ENCODE assay signal across 17 mouse cellular contexts in genomic region chr10:68263969-68264688, GRCm38 (mm10). TPM values are rescaled to one million over a fixed set of nuclear protein-coding genes. Genes with fewer than 3 reads are reported as not detected.
DNase-seq lines count a peak whose midpoint lies in the region; ATAC-seq and TF ChIP-seq lines count a peak whose summit lies in the region.
"Had no signal": no experiment of that assay in that cellular context is flagged by ENCODE, and none has a peak within 500 bp of the region (broad histone marks: within the 10 kb centered on the region; RNA-seq: fewer than 3 reads in every experiment).

No protein-coding gene starts in this region.

- H3K36me3 ChIP-seq in liver, postnatal 0 days (replicated peaks; ENCODE audit: insufficient read depth, low read length): peaks cover 7% of the 10 kb centered on the region; the same call in 1 of the 2 replicates
- no peaks in the 10 kb centered on the region for H3K36me3 ChIP-seq in liver, embryonic 12.5 days
- no peaks in the 10 kb centered on the region for H3K36me3 ChIP-seq in kidney, postnatal 0 days (ENCODE audit: insufficient read depth, low read length)
- H3K36me3 ChIP-seq in neural tube, embryonic 15.5 days: no peaks in the 10 kb centered on the region
- no peaks in the 10 kb centered on the region for H3K36me3 ChIP-seq in midbrain, embryonic 14.5 days (ENCODE audit: control insufficient read depth, insufficient read depth, low read length)
- H3K36me3 ChIP-seq: midbrain, embryonic 15.5 days had no signal

- H3K4me2 ChIP-seq in liver, postnatal 0 days (ENCODE audit: low read depth, low read length): no peak overlapping the region
- H3K4me2 ChIP-seq in liver, embryonic 12.5 days: no peak overlapping the region
- no peak overlapping the region for H3K4me2 ChIP-seq in kidney, postnatal 0 days (ENCODE audit: low read length)
- no peak overlapping the region for H3K4me2 ChIP-seq in neural tube, embryonic 15.5 days
- H3K4me2 ChIP-seq in midbrain, embryonic 14.5 days (ENCODE audit: low read length): no peak overlapping the region
- H3K4me2 ChIP-seq: limb, embryonic 15.5 days; lung, embryonic 15.5 days; midbrain, embryonic 15.5 days had no signal

- peak overlapping the region; percentile 67 for H3K27ac ChIP-seq in liver, postnatal 0 days (ENCODE audit: low read depth)
- no peak overlapping the region for H3K27ac ChIP-seq in liver, embryonic 12.5 days
- peak overlapping the region; percentile 54; the same call in 1 of the 2 replicates for H3K27ac ChIP-seq in kidney, postnatal 0 days
- no peak overlapping the region for H3K27ac ChIP-seq in neural tube, embryonic 15.5 days (replicated peaks)
- H3K27ac ChIP-seq in midbrain, embryonic 14.5 days (replicated peaks; ENCODE audit: low read depth, low read length): no peak overlapping the region
- H3K27ac ChIP-seq: heart, embryonic 10.5 days; limb, embryonic 15.5 days; lung, embryonic 15.5 days; midbrain, embryonic 15.5 days had no signal

- no peaks in the 10 kb centered on the region for H3K9me3 ChIP-seq in liver, postnatal 0 days (ENCODE audit: low read length)
- H3K9me3 ChIP-seq in liver, embryonic 12.5 days (replicated peaks): no peaks in the 10 kb centered on the region
- H3K9me3 ChIP-seq in kidney, postnatal 0 days (replicated peaks; ENCODE audit: low read length): no peaks in the 10 kb centered on the region
- no peaks in the 10 kb centered on the region for H3K9me3 ChIP-seq in neural tube, embryonic 15.5 days (replicated peaks)
- H3K9me3 ChIP-seq in midbrain, embryonic 14.5 days (ENCODE audit: control insufficient read depth, low read length): no peaks in the 10 kb centered on the region
- H3K9me3 ChIP-seq: heart, embryonic 10.5 days; limb, embryonic 15.5 days; lung, embryonic 15.5 days; midbrain, embryonic 15.5 days had no signal

- no peak overlapping the region for H3K4me3 ChIP-seq in liver, postnatal 0 days (ENCODE audit: low read depth, low read length)
- no peak overlapping the region for H3K4me3 ChIP-seq in liver, embryonic 12.5 days
- no peak overlapping the region for H3K4me3 ChIP-seq in kidney, postnatal 0 days (replicated peaks; ENCODE audit: low read depth, low read length)
- H3K4me3 ChIP-seq in neural tube, embryonic 15.5 days (replicated peaks): no peak overlapping the region
- no peak overlapping the region for H3K4me3 ChIP-seq in midbrain, embryonic 14.5 days (replicated peaks; ENCODE audit: low read depth, low read length)
- H3K4me3 ChIP-seq: heart, embryonic 10.5 days; limb, embryonic 15.5 days; lung, embryonic 15.5 days; midbrain, embryonic 15.5 days had no signal

- no peak overlapping the region for H3K9ac ChIP-seq in liver, postnatal 0 days (replicated peaks)
- H3K9ac ChIP-seq in liver, embryonic 12.5 days: no peak overlapping the region
- H3K9ac ChIP-seq in kidney, postnatal 0 days (ENCODE audit: low read depth, low read length): no peak overlapping the region
- no peak overlapping the region for H3K9ac ChIP-seq in neural tube, embryonic 15.5 days (replicated peaks)
- H3K9ac ChIP-seq in midbrain, embryonic 14.5 days (replicated peaks; ENCODE audit: low read length): no peak overlapping the region
- H3K9ac ChIP-seq: limb, embryonic 15.5 days; lung, embryonic 15.5 days; midbrain, embryonic 15.5 days had no signal

- H3K27me3 ChIP-seq in liver, postnatal 0 days (ENCODE audit: insufficient read depth, low read length): no peaks in the 10 kb centered on the region
- no peaks in the 10 kb centered on the region for H3K27me3 ChIP-seq in liver, embryonic 12.5 days (replicated peaks)
- H3K27me3 ChIP-seq in kidney, postnatal 0 days (ENCODE audit: insufficient read depth, low read length): no peaks in the 10 kb centered on the region
- no peaks in the 10 kb centered on the region for H3K27me3 ChIP-seq in neural tube, embryonic 15.5 days (replicated peaks)
- no peaks in the 10 kb centered on the region for H3K27me3 ChIP-seq in midbrain, embryonic 14.5 days (ENCODE audit: control insufficient read depth, insufficient read depth, low read length)
- H3K27me3 ChIP-seq: limb, embryonic 15.5 days; lung, embryonic 15.5 days; midbrain, embryonic 15.5 days had no signal

- no peak for TF ChIP-seq CTCF in liver, postnatal 0 days (IDR thresholded peaks at IDR 0.05; ENCODE audit: low read depth)
- TF ChIP-seq CTCF in kidney, postnatal 0 days (IDR thresholded peaks at IDR 0.05; ENCODE audit: low read depth): no peak

- H3K4me1 ChIP-seq in liver, postnatal 0 days (ENCODE audit: insufficient read depth): peaks cover 34% of the 10 kb centered on the region
- peaks cover 20% of the 10 kb centered on the region for H3K4me1 ChIP-seq in liver, embryonic 12.5 days
- peaks cover 16% of the 10 kb centered on the region; the same call in 1 of the 2 replicates for H3K4me1 ChIP-seq in kidney, postnatal 0 days (replicated peaks; ENCODE audit: insufficient read depth, low read length)
- peaks cover 14% of the 10 kb centered on the region for H3K4me1 ChIP-seq in neural tube, embryonic 15.5 days
- H3K4me1 ChIP-seq in midbrain, embryonic 14.5 days (ENCODE audit: control insufficient read depth, insufficient read depth, low read length): no peaks in the 10 kb centered on the region
- H3K4me1 ChIP-seq: heart, embryonic 10.5 days had no signal

- 44% methylated on average over 10 of the region's 10 CpGs for WGBS in liver, postnatal 0 days (ENCODE audit: insufficient replicate concordance)
- WGBS in liver, embryonic 12.5 days (ENCODE audit: insufficient replicate concordance): 51% methylated on average over 10 of the region's 10 CpGs
- 79% methylated on average over 10 of the region's 10 CpGs for WGBS in kidney, postnatal 0 days
- WGBS in neural tube, embryonic 15.5 days: 93% methylated on average over 10 of the region's 10 CpGs
- WGBS in midbrain, embryonic 14.5 days: 95% methylated on average over 10 of the region's 10 CpGs

- DNase-seq in kidney, adult 18-20 months: peak; percentile 34
- no peak for DNase-seq in kidney, postnatal 4 days
- DNase-seq in liver, postnatal 0 days: no peak
- no peak for DNase-seq in kidney, postnatal 0 days (ENCODE audit: low spot score)
- DNase-seq in thymus, postnatal 0 days (ENCODE audit: low spot score): no peak
- no peak for DNase-seq in midbrain, embryonic 14.5 days
- DNase-seq: cerebellum, adult 9-11 months; embryo, embryonic 11 days; right cerebral cortex, postnatal 25 days; thymus, adult 2 months had no signal

- no peak for TF ChIP-seq EP300 in liver, postnatal 0 days (IDR thresholded peaks at IDR 0.05; ENCODE audit: low read depth)

- no peak for ATAC-seq in liver, postnatal 0 days
- no peak for ATAC-seq in liver, embryonic 12.5 days
- no peak for ATAC-seq in kidney, postnatal 0 days (replicated peaks; ENCODE audit: low FRiP score, low read depth)
- no peak for ATAC-seq in neural tube, embryonic 15.5 days (ENCODE audit: low FRiP score)
- no peak for ATAC-seq in midbrain, embryonic 14.5 days (ENCODE audit: low FRiP score, low TSS enrichment)
- ATAC-seq: forebrain, embryonic 16.5 days; midbrain, embryonic 15.5 days had no signal

RNA-seq across cellular contexts. Expression of gene Arid5b, which starts 14.4 kb away (rescaled TPM):
- polyA plus RNA-seq in liver, postnatal 0 days (2015; fragmentation: Nextera tagmentation; extraction: Ambion mirVana): 8.1 and 12.2 TPM in 2 replicates
- 6.5 and 7.2 TPM in 2 replicates for polyA plus RNA-seq in liver, embryonic 12.5 days (2016; fragmentation: Nextera tagmentation; extraction: Ambion mirVana)
- 30.3 and 31.1 TPM in 2 replicates for polyA plus RNA-seq in kidney, postnatal 0 days (2015; fragmentation: Nextera tagmentation; extraction: Ambion mirVana)
- polyA plus RNA-seq in neural tube, embryonic 15.5 days (2015; fragmentation: Nextera tagmentation; extraction: Ambion mirVana): 18.4 and 19.0 TPM in 2 replicates
- 8.9 and 10.7 TPM in 2 replicates for polyA plus RNA-seq in thymus, postnatal 0 days (2015; fragmentation: Nextera tagmentation; extraction: Ambion mirVana)
- 18.4 and 22.2 TPM in 2 replicates for polyA plus RNA-seq in midbrain, embryonic 14.5 days (2014; fragmentation: Nextera tagmentation; extraction: Ambion mirVana)

Comparison
In these comparisons a context has a peak if more than half of its experiments do, and no peak if none do; other contexts are left out.
1. H3K27ac ChIP-seq: peak in liver, postnatal 0 days (single experiment) and kidney, postnatal 0 days (single experiment); none in liver, embryonic 12.5 days (single experiment), neural tube, embryonic 15.5 days (single experiment) and midbrain, embryonic 14.5 days (single experiment).